Comparison of ENCODE assay signal across 22 mouse cellular contexts in genomic region chr16:17626269-17626555, GRCm38 (mm10). TPM values are rescaled to one million over a fixed set of nuclear protein-coding genes. Genes with fewer than 3 reads are reported as not detected.
DNase-seq lines count a peak whose midpoint lies in the region; ATAC-seq lines count a peak whose summit lies in the region.
"Had no signal": no experiment of that assay in that cellular context is flagged by ENCODE, and none has a peak within 500 bp of the region (broad histone marks: within the 10 kb centered on the region; RNA-seq: fewer than 3 reads in every experiment).

No protein-coding gene starts in this region.

- no peaks in the 10 kb centered on the region for H3K4me1 ChIP-seq in lung, embryonic 16.5 days (replicated peaks; ENCODE audit: control insufficient read depth, insufficient read depth, low read length)
- H3K4me1 ChIP-seq: embryonic facial prominence, embryonic 10.5 days; embryonic facial prominence, embryonic 12.5 days; forebrain, embryonic 13.5 days; forebrain, embryonic 15.5 days had no signal

- peak; percentile 71; the same call in 1 of the 2 replicates for ATAC-seq in frontal cortex, adult (ENCODE audit: low TSS enrichment)
- ATAC-seq in lung, embryonic 16.5 days (ENCODE audit: low read depth): no peak; the same call in 1 of the 2 replicates
- ATAC-seq: activated CD4-positive, CD25-positive, alpha-beta regulatory T cell, adult 4 months; CD4-positive, CD25-positive, alpha-beta regulatory T cell, adult 4 months; forebrain, embryonic 13.5 days; forebrain, embryonic 15.5 days; Patski had no signal

- no peak for DNase-seq in frontal cortex, postnatal 36 days (ENCODE audit: low spot score in 2 of 2)
- no peak for DNase-seq in lung, adult 18-20 months
- peak; percentile 49 for DNase-seq in right cerebral cortex, adult 18-20 months
- no peak for DNase-seq in right cerebral cortex, adult 2 months (ENCODE audit: low spot score in 2 of 2)
- DNase-seq: adrenal gland, adult 8-10 months; adrenal gland, postnatal 14 days; adrenal gland, postnatal 36 days; B cell, adult 2 months; cerebellum, adult 11-12 months; cerebellum, adult 2 months; cerebellum, postnatal 10 days had no signal

- no peaks in the 10 kb centered on the region for H3K9me3 ChIP-seq in lung, embryonic 16.5 days (ENCODE audit: control insufficient read depth, low read length)
- H3K9me3 ChIP-seq: embryonic facial prominence, embryonic 10.5 days; embryonic facial prominence, embryonic 12.5 days; forebrain, embryonic 13.5 days; forebrain, embryonic 15.5 days; G1E had no signal

- H3K27me3 ChIP-seq in lung, embryonic 16.5 days (ENCODE audit: control insufficient read depth, insufficient read depth, low read depth, low read length): no peaks in the 10 kb centered on the region
- H3K27me3 ChIP-seq: CH12.LX; embryonic facial prominence, embryonic 12.5 days; forebrain, embryonic 13.5 days; forebrain, embryonic 15.5 days; Patski had no signal

- WGBS in lung, embryonic 16.5 days: 90% methylated on average over 5 of the region's 5 CpGs

- no peak overlapping the region for H3K4me3 ChIP-seq in lung, embryonic 16.5 days (ENCODE audit: low read length)
- H3K4me3 ChIP-seq: embryonic facial prominence, embryonic 10.5 days; embryonic facial prominence, embryonic 12.5 days; forebrain, embryonic 13.5 days; forebrain, embryonic 15.5 days had no signal

- H3K36me3 ChIP-seq in lung, embryonic 16.5 days (ENCODE audit: control insufficient read depth, insufficient read depth, low read length): peaks cover 31% of the 10 kb centered on the region

- H3K4me2 ChIP-seq in lung, embryonic 16.5 days (ENCODE audit: low read depth, low read length): no peak overlapping the region
- H3K4me2 ChIP-seq: embryonic facial prominence, embryonic 12.5 days; forebrain, embryonic 13.5 days; forebrain, embryonic 15.5 days had no signal

- H3K9ac ChIP-seq in lung, embryonic 16.5 days (ENCODE audit: low read length): no peak overlapping the region
- H3K9ac ChIP-seq: embryonic facial prominence, embryonic 12.5 days; forebrain, embryonic 13.5 days; forebrain, embryonic 15.5 days had no signal

- H3K27ac ChIP-seq in lung, embryonic 16.5 days (ENCODE audit: low read length): peak overlapping the region; percentile 48
- H3K27ac ChIP-seq: embryonic facial prominence, embryonic 10.5 days; embryonic facial prominence, embryonic 12.5 days; forebrain, embryonic 13.5 days; forebrain, embryonic 15.5 days had no signal

RNA-seq across cellular contexts. Expression of gene Smpd4, which starts 7.1 kb away (rescaled TPM):
- polyA plus RNA-seq in lung, embryonic 16.5 days (2015; fragmentation: Nextera tagmentation; extraction: Ambion mirVana): 33.2 and 34.3 TPM in 2 replicates

RNA-seq across cellular contexts. Expression of gene Ccdc74a, which starts 20.1 kb away (rescaled TPM):
- 8.8 and 9.1 TPM in 2 replicates for polyA plus RNA-seq in lung, embryonic 16.5 days (2015; fragmentation: Nextera tagmentation; extraction: Ambion mirVana)

RNA-seq across cellular contexts. Expression of gene Slc7a4, which starts 43.2 kb away (rescaled TPM):
- polyA plus RNA-seq in lung, embryonic 16.5 days (2015; fragmentation: Nextera tagmentation; extraction: Ambion mirVana): 10.8 and 13.2 TPM in 2 replicates
- polyA plus RNA-seq: G1E had no signal
